Mouse (Mus musculus) bone marrow, adult 2 months (tissue): ENCODE measurements at regions not wholly inside any gene's neighbourhood (a gene's known extent, or its start where the extent isn't known, plus 50 kb on each side); places are given as distances from the start of the nearest gene placed in this dataset.

ENCODE experiments used
- CTCF ChIP-seq: fragments of 200-500 bp; IDR thresholded peaks from 2 replicates; pipeline ENCODE4 v1.5.1; 2011; ENCODE audit warnings: low read length, control low read depth; ENCODE audit not compliant: control insufficient read depth, insufficient read depth
- POLR2A ChIP-seq: fragments of 200-500 bp; IDR thresholded peaks from 2 replicates; pipeline ENCODE4 v1.6.1; 2011; ENCODE audit warnings: low read depth, mild to moderate bottlenecking, control low read depth, low read length, borderline replicate concordance; ENCODE audit not compliant: control insufficient read depth

GRCm38 (mm10) chr15:38572652-38573051 lies 1147.3 kb downstream of the 4930447A16Rik start:
- no peak for TF ChIP-seq POLR2A
- TF ChIP-seq CTCF = no peak
